Mouse (Mus musculus) midbrain, embryonic 10.5 days (tissue): ENCODE measurements around the gene A830018L16Rik. TPM values are rescaled to one million over a fixed set of nuclear protein-coding genes. Genes with fewer than 3 reads are reported as not detected.

ENCODE experiments used
- DNase-seq: peaks from one replicate; pipeline ENCODE4 v3.0.0-alpha.2; 2017; ENCODE audit warnings: low spot score
- H3K27ac ChIP-seq: fragments of 300-500 bp; sonication (generic); replicated peaks from 2 replicates; pipeline ENCODE4 v1.5.1; 2016; ENCODE audit warnings: mild to moderate bottlenecking
- H3K27me3 ChIP-seq: fragments of 300-500 bp; sonication (generic); 2 replicates; pipeline ENCODE4 v1.6.1; 2016; ENCODE audit warnings: low read depth, mild to moderate bottlenecking; ENCODE audit not compliant: poor library complexity, severe bottlenecking
- H3K36me3 ChIP-seq: fragments of 300-500 bp; sonication (generic); 2 replicates; pipeline ENCODE4 v1.6.1; 2016; ENCODE audit warnings: mild to moderate bottlenecking, moderate library complexity
- H3K4me1 ChIP-seq: fragments of 300-500 bp; sonication (generic); 2 replicates; pipeline ENCODE4 v1.6.1; 2016
- H3K4me3 ChIP-seq: fragments of 300-500 bp; sonication (generic); 2 replicates; pipeline ENCODE4 v1.5.1; 2016; ENCODE audit warnings: mild to moderate bottlenecking, moderate library complexity
- H3K9me3 ChIP-seq: fragments of 300-500 bp; sonication (generic); replicated peaks from 2 replicates; pipeline ENCODE4 v1.6.1; 2016; ENCODE audit warnings: mild to moderate bottlenecking
- WGBS: fragments of 180-500 bp; shearing (Covaris S2); methylation state at CpG from one replicate; pipeline ENCODE4 v1.1.7; 2016; 5-methylcytosine and 5-hydroxymethylcytosine counted together
- polyA plus RNA-seq: library from polyadenylated mRNA; unstranded; fragments of >200 nt; fragmentation: Nextera tagmentation; extraction: Ambion mirVana; gene quantifications from 2 replicates; pipeline ENCODE4 v1.2.1, GENCODE M21; 2016

The A830018L16Rik gene
- polyA plus RNA-seq, 1 experiment from 2014 or later, result 3.1 TPM

DNA sequence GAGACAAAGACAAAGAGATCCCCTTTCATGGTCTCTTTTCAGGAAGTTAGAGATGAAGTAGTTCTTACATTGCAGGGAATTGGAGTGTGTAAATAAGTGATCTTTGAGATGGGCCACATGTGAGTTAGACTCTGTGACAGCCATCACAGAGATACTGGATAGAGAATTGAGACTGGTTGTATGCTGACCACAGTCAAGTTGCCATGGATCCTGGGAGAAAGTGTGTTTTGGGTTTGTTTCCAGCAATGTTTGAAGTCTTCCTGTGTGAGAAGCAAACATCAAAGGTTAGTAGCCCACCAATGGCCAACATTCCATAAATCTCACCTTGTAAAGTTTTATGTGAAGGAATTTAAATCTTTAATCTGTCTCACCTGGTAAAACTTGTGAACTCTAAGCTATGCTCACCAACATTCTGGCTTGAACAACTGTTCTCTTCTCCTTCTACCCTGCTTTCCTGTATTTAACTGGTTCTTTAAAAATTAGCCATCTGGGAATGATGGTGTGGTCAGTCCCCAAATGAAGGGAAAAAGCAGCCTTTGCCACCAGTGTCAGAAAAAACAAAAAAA is 330.9 kb downstream of the A830018L16Rik start:
- Histone ChIP-seq H3K9me3 (peaks cover 21% of the 10 kb centered on the region), H3K4me1 (peaks cover 24% of the 10 kb centered on the region), H3K27me3 (peaks cover 39% of the 10 kb centered on the region), H3K36me3 (peaks cover 4% of the 10 kb centered on the region; the same call in 1 of the 2 replicates), H3K4me3 (no peak overlapping the region), H3K27ac (no peak overlapping the region)
- DNase-seq, result no peak

GRCm38 (mm10) chr1:11748424-11748823 is 334.5 kb downstream of the A830018L16Rik start:
- peaks cover 66% of the 10 kb centered on the region for H3K27me3 ChIP-seq
- 0 out of 2 replicates have a peak overlapping the region, but pooled peaks have one; percentile 2 for H3K27ac ChIP-seq
- H3K36me3 ChIP-seq, result peaks cover 4% of the 10 kb centered on the region; the same call in 1 of the 2 replicates
- WGBS, result 6% methylated on average over 2 of the region's 2 CpGs
- H3K4me3 ChIP-seq, result no peak overlapping the region
- H3K4me1 ChIP-seq, result peaks cover 25% of the 10 kb centered on the region
- H3K9me3 ChIP-seq, result peaks cover 21% of the 10 kb centered on the region
- DNase-seq, result peak; percentile 34

GRCm38 (mm10) chr1:11750065-11750464 is 336.2 kb downstream of the A830018L16Rik start:
- H3K36me3 ChIP-seq, result peaks cover 4% of the 10 kb centered on the region; the same call in 1 of the 2 replicates

GRCm38 (mm10) chr1:11750607-11751006 is 336.7 kb downstream of the A830018L16Rik start:
- 86% methylated on average over 2 of the region's 2 CpGs for WGBS
- Histone ChIP-seq H3K27me3 (peaks cover 59% of the 10 kb centered on the region), H3K4me1 (peaks cover 25% of the 10 kb centered on the region), H3K36me3 (peaks cover 4% of the 10 kb centered on the region; the same call in 1 of the 2 replicates), H3K4me3 (no peak overlapping the region), H3K27ac (no peak overlapping the region), H3K9me3 (peaks cover 25% of the 10 kb centered on the region)
- no peak for DNase-seq

More at GRCm38 (mm10) chr1:11750065-11750464, 336.2 kb downstream of the A830018L16Rik start:
- Histone ChIP-seq H3K27me3 (peaks cover 62% of the 10 kb centered on the region), H3K4me3 (no peak overlapping the region), H3K9me3 (peaks cover 27% of the 10 kb centered on the region), H3K27ac (no peak overlapping the region), H3K4me1 (peaks cover 25% of the 10 kb centered on the region)
- DNase-seq, result no peak

GRCm38 (mm10) chr1:11751996-11752395 is 338.1 kb downstream of the A830018L16Rik start:
- no peak overlapping the region for H3K4me3 ChIP-seq
- peaks cover 46% of the 10 kb centered on the region for H3K27me3 ChIP-seq
- DNase-seq, result no peak
- H3K27ac ChIP-seq, result no peak overlapping the region
- peaks cover 12% of the 10 kb centered on the region for H3K9me3 ChIP-seq
- H3K4me1 ChIP-seq, result peaks cover 25% of the 10 kb centered on the region
- no peaks in the 10 kb centered on the region; the same call in 1 of the 2 replicates for H3K36me3 ChIP-seq

GRCm38 (mm10) chr1:11788264-11788663 is 374.4 kb downstream of the A830018L16Rik start:
- H3K27me3 ChIP-seq, result no peaks in the 10 kb centered on the region
- no peak for DNase-seq
- H3K9me3 ChIP-seq, result no peaks in the 10 kb centered on the region
- H3K4me3 ChIP-seq, result no peak overlapping the region
- WGBS, result 73% methylated on average over 1 of the region's 1 CpGs
- no peak overlapping the region for H3K27ac ChIP-seq
- no peaks in the 10 kb centered on the region for H3K36me3 ChIP-seq
- H3K4me1 ChIP-seq, result peaks cover 8% of the 10 kb centered on the region; the same call in 1 of the 2 replicates

- no peaks in the 10 kb centered on the region for H3K9me3 ChIP-seq
- H3K27me3 ChIP-seq, result no peaks in the 10 kb centered on the region
- no peak overlapping the region for H3K27ac ChIP-seq
- no peaks in the 10 kb centered on the region for H3K4me1 ChIP-seq
- H3K36me3 ChIP-seq, result no peaks in the 10 kb centered on the region
- WGBS, result 81% methylated on average over 2 of the region's 2 CpGs
- H3K4me3 ChIP-seq, result no peak overlapping the region
- no peak for DNase-seq
Observed at GRCm38 (mm10) chr1:11792820-11793219, 378.9 kb downstream of the A830018L16Rik start.

GRCm38 (mm10) chr1:11795666-11796065 is 381.8 kb downstream of the A830018L16Rik start:
- DNase-seq, result no peak
- Histone ChIP-seq H3K4me1 (no peaks in the 10 kb centered on the region), H3K4me3 (no peak overlapping the region), H3K36me3 (no peaks in the 10 kb centered on the region), H3K27ac (no peak overlapping the region), H3K27me3 (no peaks in the 10 kb centered on the region), H3K9me3 (no peaks in the 10 kb centered on the region)
- 69% methylated on average over 2 of the region's 2 CpGs for whole genome bisulfite sequencing

GRCm38 (mm10) chr1:11872847-11873246 is 458.9 kb downstream of the A830018L16Rik start:
- Histone ChIP-seq H3K27me3 (no peaks in the 10 kb centered on the region), H3K9me3 (peaks cover 4% of the 10 kb centered on the region; the same call in 1 of the 2 replicates), H3K4me1 (no peaks in the 10 kb centered on the region), H3K36me3 (no peaks in the 10 kb centered on the region), H3K4me3 (no peak overlapping the region), H3K27ac (no peak overlapping the region)
- WGBS, result 84% methylated on average over 4 of the region's 4 CpGs
- DNase-seq, result no peak

- Histone ChIP-seq H3K9me3 (peaks cover 4% of the 10 kb centered on the region; the same call in 1 of the 2 replicates), H3K36me3 (no peaks in the 10 kb centered on the region), H3K27me3 (no peaks in the 10 kb centered on the region), H3K27ac (no peak overlapping the region), H3K4me3 (no peak overlapping the region), H3K4me1 (no peaks in the 10 kb centered on the region)
- 81% methylated on average over 1 of the region's 1 CpGs for WGBS
- DNase-seq, result no peak
Observed at GRCm38 (mm10) chr1:11873573-11873972, 459.7 kb downstream of the A830018L16Rik start.

DNA sequence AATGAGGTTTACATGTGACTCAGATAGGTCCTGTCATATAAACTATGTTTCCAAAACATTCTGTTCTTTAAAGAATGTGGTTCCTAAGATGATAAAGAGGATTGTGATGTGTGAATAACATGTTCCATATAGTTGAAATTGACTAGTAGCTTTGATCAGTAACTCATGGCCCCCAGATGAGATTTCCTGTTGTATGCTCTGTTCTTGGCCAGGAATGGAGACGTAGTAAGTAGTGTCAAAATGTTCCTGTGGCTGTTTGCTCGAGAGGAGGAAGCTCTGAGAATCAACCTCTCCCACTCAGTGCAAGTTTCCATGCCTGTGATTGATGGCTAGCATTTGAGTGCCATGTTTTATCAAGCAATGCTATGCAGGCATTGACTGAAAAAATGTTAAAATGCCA is 467.8 kb downstream of the A830018L16Rik start:
- 72% methylated on average over 2 of the region's 2 CpGs for WGBS
- Histone ChIP-seq H3K4me1 (no peaks in the 10 kb centered on the region), H3K36me3 (no peaks in the 10 kb centered on the region), H3K27ac (no peak overlapping the region), H3K4me3 (no peak overlapping the region), H3K9me3 (no peaks in the 10 kb centered on the region), H3K27me3 (no peaks in the 10 kb centered on the region)
- DNase-seq, result no peak

GRCm38 (mm10) chr1:11895715-11896114 is 481.8 kb downstream of the A830018L16Rik start:
- H3K36me3 ChIP-seq, result no peaks in the 10 kb centered on the region
- no peaks in the 10 kb centered on the region for H3K4me1 ChIP-seq
- no peaks in the 10 kb centered on the region for H3K27me3 ChIP-seq
- 91% methylated on average over 3 of the region's 3 CpGs for WGBS
- H3K9me3 ChIP-seq, result no peaks in the 10 kb centered on the region
- no peak overlapping the region for H3K27ac ChIP-seq
- no peak for DNase-seq
- no peak overlapping the region for H3K4me3 ChIP-seq

- no peaks in the 10 kb centered on the region for H3K4me1 ChIP-seq
- DNase-seq, result no peak
- no peak overlapping the region for H3K4me3 ChIP-seq
- H3K27ac ChIP-seq, result no peak overlapping the region
- H3K9me3 ChIP-seq, result peaks cover 13% of the 10 kb centered on the region; the same call in 1 of the 2 replicates
- H3K27me3 ChIP-seq, result no peaks in the 10 kb centered on the region
- H3K36me3 ChIP-seq, result no peaks in the 10 kb centered on the region
Observed at GRCm38 (mm10) chr1:11915873-11916272, 502.0 kb downstream of the A830018L16Rik start.
